Mouse (Mus musculus): ENCODE results near the gene Akr1b7. TPM values are rescaled to one million over a fixed set of nuclear protein-coding genes. Genes with fewer than 3 reads are reported as not detected.
"Not testable (repeated sequence)": the region's sequence is repeated elsewhere in the genome, so short reads cannot be mapped to it uniquely, and the experiment has no call there.

Gene Akr1b7
- polyA plus RNA-seq, 1 experiment from 2014 or later = not detected

- H3K4me3 ChIP-seq (ENCODE audit: low read depth, low read length) = no peak overlapping the region
- WGBS = 91% methylated on average over 4 of the region's 4 CpGs
- ATAC-seq (replicated peaks; ENCODE audit: insufficient number of reproducible peaks, low FRiP score, low TSS enrichment, low read depth) (no peak), DNase-seq (ENCODE audit: low spot score) (no peak)
- H3K27ac ChIP-seq (replicated peaks; ENCODE audit: low read depth, low read length) = no peak overlapping the region
- H3K9me3 ChIP-seq (replicated peaks; ENCODE audit: control insufficient read depth, low read length) = no peaks in the 10 kb centered on the region
- no peaks in the 10 kb centered on the region for H3K36me3 ChIP-seq (replicated peaks; ENCODE audit: control insufficient read depth, insufficient read depth, low read depth, low read length)
- no peaks in the 10 kb centered on the region for H3K27me3 ChIP-seq (ENCODE audit: control insufficient read depth, insufficient read depth, low read length)
- H3K4me2 ChIP-seq (ENCODE audit: low read depth, low read length) = no peak overlapping the region
- no peak overlapping the region for H3K9ac ChIP-seq (replicated peaks; ENCODE audit: low read length)
- H3K4me1 ChIP-seq (ENCODE audit: control insufficient read depth, insufficient read depth, low read length) = no peaks in the 10 kb centered on the region
These were observed 5.4 kb upstream of the Akr1b7 start for GRCm38 (mm10) chr6:34406746-34407145.

GRCm38 (mm10) chr6:34407403-34407802, 4.7 kb upstream of the Akr1b7 start:
- H3K27ac ChIP-seq (replicated peaks; ENCODE audit: low read depth, low read length) = no peak overlapping the region
- no peaks in the 10 kb centered on the region for H3K4me1 ChIP-seq (ENCODE audit: control insufficient read depth, insufficient read depth, low read length)
- no peak overlapping the region for H3K4me2 ChIP-seq (ENCODE audit: low read depth, low read length)
- H3K4me3 ChIP-seq (ENCODE audit: low read depth, low read length) = no peak overlapping the region
- H3K9me3 ChIP-seq (replicated peaks; ENCODE audit: control insufficient read depth, low read length) = no peaks in the 10 kb centered on the region
- DNase-seq (ENCODE audit: low spot score) (no peak), ATAC-seq (replicated peaks; ENCODE audit: insufficient number of reproducible peaks, low FRiP score, low TSS enrichment, low read depth) (no peak)
- no peak overlapping the region for H3K9ac ChIP-seq (replicated peaks; ENCODE audit: low read length)
- H3K36me3 ChIP-seq (replicated peaks; ENCODE audit: control insufficient read depth, insufficient read depth, low read depth, low read length) = no peaks in the 10 kb centered on the region
- H3K27me3 ChIP-seq (ENCODE audit: control insufficient read depth, insufficient read depth, low read length) = no peaks in the 10 kb centered on the region
- 81% methylated on average over 10 of the region's 10 CpGs for WGBS

DNA sequence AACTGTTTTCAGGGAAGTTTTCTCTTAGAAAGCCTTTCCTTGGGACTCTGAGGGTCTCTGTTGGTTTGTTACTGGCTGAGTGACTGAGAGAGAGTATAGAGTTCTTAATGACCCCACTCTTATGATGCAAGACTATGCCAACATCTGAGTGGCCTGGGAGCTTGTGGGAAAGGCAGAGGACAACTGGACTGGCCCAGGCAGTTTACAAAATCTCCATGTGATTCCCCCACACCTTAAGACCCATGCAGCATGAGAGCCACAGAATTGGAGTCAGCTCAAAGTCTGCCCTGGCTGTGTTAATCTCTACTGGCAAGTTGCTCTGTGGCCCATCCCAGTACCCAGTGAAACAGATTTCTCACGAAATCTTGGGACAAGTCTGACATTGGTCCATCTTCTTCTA, 554 bp downstream of the Akr1b7 start:
- ATAC-seq (replicated peaks; ENCODE audit: insufficient number of reproducible peaks, low FRiP score, low TSS enrichment, low read depth) (no peak), DNase-seq (ENCODE audit: low spot score) (no peak)
- Histone ChIP-seq H3K36me3 (replicated peaks; ENCODE audit: control insufficient read depth, insufficient read depth, low read depth, low read length) (no peaks in the 10 kb centered on the region), H3K9ac (replicated peaks; ENCODE audit: low read length) (no peak overlapping the region), H3K4me1 (ENCODE audit: control insufficient read depth, insufficient read depth, low read length) (no peaks in the 10 kb centered on the region), H3K27ac (replicated peaks; ENCODE audit: low read depth, low read length) (no peak overlapping the region), H3K9me3 (replicated peaks; ENCODE audit: control insufficient read depth, low read length) (no peaks in the 10 kb centered on the region), H3K4me2 (ENCODE audit: low read depth, low read length) (no peak overlapping the region), H3K27me3 (ENCODE audit: control insufficient read depth, insufficient read depth, low read length) (no peaks in the 10 kb centered on the region), H3K4me3 (ENCODE audit: low read depth, low read length) (no peak overlapping the region)
- 73% methylated on average over 1 of the region's 1 CpGs for WGBS

- not testable (repeated sequence) for H3K9ac ChIP-seq (replicated peaks; ENCODE audit: low read length); H3K4me2 ChIP-seq (ENCODE audit: low read depth, low read length); H3K4me3 ChIP-seq (ENCODE audit: low read depth, low read length); H3K9me3 ChIP-seq (replicated peaks; ENCODE audit: control insufficient read depth, low read length); ATAC-seq (replicated peaks; ENCODE audit: insufficient number of reproducible peaks, low FRiP score, low TSS enrichment, low read depth); H3K27me3 ChIP-seq (ENCODE audit: control insufficient read depth, insufficient read depth, low read length); DNase-seq (ENCODE audit: low spot score); H3K36me3 ChIP-seq (replicated peaks; ENCODE audit: control insufficient read depth, insufficient read depth, low read depth, low read length); H3K27ac ChIP-seq (replicated peaks; ENCODE audit: low read depth, low read length); H3K4me1 ChIP-seq (ENCODE audit: control insufficient read depth, insufficient read depth, low read length)
- WGBS = 64% methylated on average over 1 of the region's 1 CpGs
These were observed 1.3 kb downstream of the Akr1b7 start for GRCm38 (mm10) chr6:34413386-34413785.

DNA sequence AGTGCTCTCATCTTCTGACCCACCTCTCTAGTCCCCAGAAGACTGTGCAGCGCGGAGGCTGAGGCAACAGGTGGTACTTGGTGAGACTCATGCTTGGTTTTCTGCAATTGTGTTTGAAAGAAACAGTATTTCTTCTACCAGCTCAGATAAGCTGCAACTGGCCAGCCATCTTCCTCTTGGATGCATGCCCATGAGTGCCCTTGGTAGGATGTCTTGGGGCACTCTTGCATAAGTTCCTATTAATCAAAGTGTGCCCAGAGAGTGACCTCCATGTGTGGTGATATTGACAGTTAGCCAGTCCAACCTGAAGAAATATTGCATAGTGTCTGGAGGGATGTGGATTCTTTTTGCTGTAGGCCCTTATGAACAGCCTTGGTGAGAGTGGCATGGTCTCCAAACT, 4.4 kb downstream of the Akr1b7 start:
- Histone ChIP-seq H3K9ac (replicated peaks; ENCODE audit: low read length) (no peak overlapping the region), H3K27me3 (ENCODE audit: control insufficient read depth, insufficient read depth, low read length) (no peaks in the 10 kb centered on the region), H3K4me2 (ENCODE audit: low read depth, low read length) (no peak overlapping the region), H3K9me3 (replicated peaks; ENCODE audit: control insufficient read depth, low read length) (no peaks in the 10 kb centered on the region), H3K27ac (replicated peaks; ENCODE audit: low read depth, low read length) (no peak overlapping the region), H3K36me3 (replicated peaks; ENCODE audit: control insufficient read depth, insufficient read depth, low read depth, low read length) (no peaks in the 10 kb centered on the region), H3K4me3 (ENCODE audit: low read depth, low read length) (no peak overlapping the region), H3K4me1 (ENCODE audit: control insufficient read depth, insufficient read depth, low read length) (no peaks in the 10 kb centered on the region)
- no peak for ATAC-seq (replicated peaks; ENCODE audit: insufficient number of reproducible peaks, low FRiP score, low TSS enrichment, low read depth)
- WGBS = 100% methylated on average over 2 of the region's 2 CpGs
- DNase-seq (ENCODE audit: low spot score) = no peak

GRCm38 (mm10) chr6:34419071-34419470, 6.9 kb downstream of the Akr1b7 start:
- H3K4me2 ChIP-seq (ENCODE audit: low read depth, low read length) = no peak overlapping the region
- ATAC-seq (replicated peaks; ENCODE audit: insufficient number of reproducible peaks, low FRiP score, low TSS enrichment, low read depth) (no peak), DNase-seq (ENCODE audit: low spot score) (no peak)
- H3K4me3 ChIP-seq (ENCODE audit: low read depth, low read length) = no peak overlapping the region
- H3K36me3 ChIP-seq (replicated peaks; ENCODE audit: control insufficient read depth, insufficient read depth, low read depth, low read length) = no peaks in the 10 kb centered on the region
- H3K9ac ChIP-seq (replicated peaks; ENCODE audit: low read length) = no peak overlapping the region
- no peaks in the 10 kb centered on the region for H3K27me3 ChIP-seq (ENCODE audit: control insufficient read depth, insufficient read depth, low read length)
- no peaks in the 10 kb centered on the region for H3K4me1 ChIP-seq (ENCODE audit: control insufficient read depth, insufficient read depth, low read length)
- no peaks in the 10 kb centered on the region for H3K9me3 ChIP-seq (replicated peaks; ENCODE audit: control insufficient read depth, low read length)
- no peak overlapping the region for H3K27ac ChIP-seq (replicated peaks; ENCODE audit: low read depth, low read length)

GRCm38 (mm10) chr6:34439006-34439405, 26.9 kb downstream of the Akr1b7 start:
- Histone ChIP-seq H3K27ac (replicated peaks; ENCODE audit: low read depth, low read length) (no peak overlapping the region), H3K4me1 (ENCODE audit: control insufficient read depth, insufficient read depth, low read length) (no peaks in the 10 kb centered on the region), H3K4me2 (ENCODE audit: low read depth, low read length) (no peak overlapping the region), H3K9me3 (replicated peaks; ENCODE audit: control insufficient read depth, low read length) (no peaks in the 10 kb centered on the region), H3K27me3 (ENCODE audit: control insufficient read depth, insufficient read depth, low read length) (no peaks in the 10 kb centered on the region), H3K4me3 (ENCODE audit: low read depth, low read length) (no peak overlapping the region), H3K36me3 (replicated peaks; ENCODE audit: control insufficient read depth, insufficient read depth, low read depth, low read length) (no peaks in the 10 kb centered on the region), H3K9ac (replicated peaks; ENCODE audit: low read length) (no peak overlapping the region)
- DNase-seq (ENCODE audit: low spot score) (no peak), ATAC-seq (replicated peaks; ENCODE audit: insufficient number of reproducible peaks, low FRiP score, low TSS enrichment, low read depth) (no peak)
- WGBS = 54% methylated on average over 2 of the region's 2 CpGs

- ATAC-seq (replicated peaks; ENCODE audit: insufficient number of reproducible peaks, low FRiP score, low TSS enrichment, low read depth) (no peak), DNase-seq (ENCODE audit: low spot score) (no peak)
- no peaks in the 10 kb centered on the region for H3K9me3 ChIP-seq (replicated peaks; ENCODE audit: control insufficient read depth, low read length)
- no peaks in the 10 kb centered on the region for H3K27me3 ChIP-seq (ENCODE audit: control insufficient read depth, insufficient read depth, low read length)
- H3K4me3 ChIP-seq (ENCODE audit: low read depth, low read length) = no peak overlapping the region
- WGBS = 63% methylated on average over 9 of the region's 9 CpGs
- no peaks in the 10 kb centered on the region for H3K36me3 ChIP-seq (replicated peaks; ENCODE audit: control insufficient read depth, insufficient read depth, low read depth, low read length)
- H3K9ac ChIP-seq (replicated peaks; ENCODE audit: low read length) = no peak overlapping the region
- H3K4me2 ChIP-seq (ENCODE audit: low read depth, low read length) = no peak overlapping the region
- no peaks in the 10 kb centered on the region for H3K4me1 ChIP-seq (ENCODE audit: control insufficient read depth, insufficient read depth, low read length)
- no peak overlapping the region for H3K27ac ChIP-seq (replicated peaks; ENCODE audit: low read depth, low read length)
These were observed 29.6 kb downstream of the Akr1b7 start for GRCm38 (mm10) chr6:34441556-34442257.
